Mouse (Mus musculus) layer of hippocampus, adult 2 months (tissue): ENCODE measurements at regions not wholly inside any gene's neighbourhood (a gene's known extent, or its start where the extent isn't known, plus 50 kb on each side); places are given as distances from the start of the nearest gene placed in this dataset.

ENCODE experiments used
- DNase-seq, 2 experiments: peaks; one replicate each; pipeline ENCODE4 v3.0.0; 2022; ENCODE audit warnings: low spot score in 2 of 2
- H3K27ac ChIP-seq: fragments of 200-600 bp; 2 replicates; pipeline ENCODE4 v1.8.1; 2022
- H3K4me3 ChIP-seq: fragments of 200-600 bp; 2 replicates; pipeline ENCODE4 v1.8.1; 2022; ENCODE audit warnings: mild to moderate bottlenecking
- CTCF ChIP-seq: fragments of 200-600 bp; conservative IDR thresholded peaks from 2 replicates; pipeline ENCODE4 v1.8.1; 2022; ENCODE audit warnings: antibody characterized with exemption, mild to moderate bottlenecking, moderate library complexity

GRCm38 (mm10) chr13:107600331-107601131 is 443.7 kb upstream of the Smim15 start:
- TF ChIP-seq CTCF: no peak
- Histone ChIP-seq H3K27ac (no peak overlapping the region), H3K4me3 (no peak overlapping the region; the same call in 1 of the 2 replicates)
- no peak for DNase-seq

- DNase-seq: no peak
- TF ChIP-seq CTCF: no peak
- Histone ChIP-seq H3K27ac (no peak overlapping the region), H3K4me3 (no peak overlapping the region)
These were observed 445.1 kb upstream of the Smim15 start for GRCm38 (mm10) chr13:107599094-107599644.

- no peak overlapping the region for H3K4me3 ChIP-seq
- no peak overlapping the region for H3K27ac ChIP-seq
- no peak for TF ChIP-seq CTCF
- no peak for DNase-seq
These were observed 445.9 kb upstream of the Smim15 start for GRCm38 (mm10) chr13:107598391-107598790.

- TF ChIP-seq CTCF: no peak
These were observed 447.0 kb upstream of the Smim15 start for GRCm38 (mm10) chr13:107597217-107597616.

GRCm38 (mm10) chr13:107596183-107596582 is 448.1 kb upstream of the Smim15 start:
- no peak overlapping the region for H3K27ac ChIP-seq
- no peak overlapping the region for H3K4me3 ChIP-seq
- TF ChIP-seq CTCF: no peak
- DNase-seq: no peak

More at GRCm38 (mm10) chr13:107597217-107597616, 447.0 kb upstream of the Smim15 start:
- DNase-seq: no peak
- Histone ChIP-seq H3K27ac (no peak overlapping the region), H3K4me3 (no peak overlapping the region)

- no peak for DNase-seq
- no peak overlapping the region for H3K27ac ChIP-seq
- H3K4me3 ChIP-seq: no peak overlapping the region
- TF ChIP-seq CTCF: no peak
These were observed 455.7 kb upstream of the Smim15 start for GRCm38 (mm10) chr13:107588399-107589002.

- DNase-seq: no peak
- Histone ChIP-seq H3K4me3 (no peak overlapping the region), H3K27ac (no peak overlapping the region)
- no peak for TF ChIP-seq CTCF
These were observed 456.6 kb upstream of the Smim15 start for GRCm38 (mm10) chr13:107587678-107588077.

GRCm38 (mm10) chr13:107585936-107586335 is 458.3 kb upstream of the Smim15 start:
- no peak for TF ChIP-seq CTCF
- Histone ChIP-seq H3K4me3 (no peak overlapping the region), H3K27ac (no peak overlapping the region)
- no peak for DNase-seq

- H3K4me3 ChIP-seq: no peak overlapping the region
- no peak overlapping the region for H3K27ac ChIP-seq
- no peak for TF ChIP-seq CTCF
- DNase-seq: no peak
These were observed 458.9 kb upstream of the Smim15 start for GRCm38 (mm10) chr13:107585353-107585752.

- DNase-seq: no peak
- no peak for TF ChIP-seq CTCF
- no peak overlapping the region for H3K4me3 ChIP-seq
- H3K27ac ChIP-seq: no peak overlapping the region
These were observed 465.3 kb upstream of the Smim15 start for GRCm38 (mm10) chr13:107578968-107579367.

- no peak overlapping the region for H3K4me3 ChIP-seq
- DNase-seq: no peak
- H3K27ac ChIP-seq: no peak overlapping the region
- no peak for TF ChIP-seq CTCF
These were observed 466.4 kb upstream of the Smim15 start for GRCm38 (mm10) chr13:107577809-107578208.

GRCm38 (mm10) chr13:107577272-107577671 is 467.0 kb upstream of the Smim15 start:
- DNase-seq: no peak
- no peak for TF ChIP-seq CTCF
- H3K4me3 ChIP-seq: no peak overlapping the region
- no peak overlapping the region for H3K27ac ChIP-seq

GRCm38 (mm10) chr13:107576701-107577100 is 467.5 kb upstream of the Smim15 start:
- Histone ChIP-seq H3K4me3 (no peak overlapping the region), H3K27ac (no peak overlapping the region)
- no peak for TF ChIP-seq CTCF
- DNase-seq: no peak
